ENCODE assay signal across 27 mouse cellular contexts in genomic region chr1:72602803-72603202, GRCm38 (mm10). TPM values are rescaled to one million over a fixed set of nuclear protein-coding genes. Genes with fewer than 3 reads are reported as not detected.
A peak's percentile ranks its signal among the peaks of the same experiment; 100 is the strongest.
DNase-seq lines count a peak whose midpoint lies in the region; ATAC-seq and TF ChIP-seq lines count a peak whose summit lies in the region.
"Had no signal": no experiment of that assay in that cellular context is flagged by ENCODE, and none has a peak within 500 bp of the region (broad histone marks: within the 10 kb centered on the region; RNA-seq: fewer than 3 reads in every experiment).

No protein-coding gene starts in this region.

- no peaks in the 10 kb centered on the region for H3K4me1 ChIP-seq in forebrain, postnatal 0 days (ENCODE audit: insufficient read depth)
- H3K4me1 ChIP-seq in forebrain, embryonic 16.5 days (replicated peaks; ENCODE audit: control insufficient read depth, insufficient read depth, low read length) = peaks cover 10% of the 10 kb centered on the region
- H3K4me1 ChIP-seq in hindbrain, postnatal 0 days (ENCODE audit: insufficient read depth, low read length) = no peaks in the 10 kb centered on the region
- no peaks in the 10 kb centered on the region for H3K4me1 ChIP-seq in hindbrain, embryonic 11.5 days (replicated peaks; ENCODE audit: control insufficient read depth, insufficient read depth, low read length)
- H3K4me1 ChIP-seq in midbrain, embryonic 16.5 days (ENCODE audit: control insufficient read depth, insufficient read depth, low read length) = no peaks in the 10 kb centered on the region
- no peaks in the 10 kb centered on the region for H3K4me1 ChIP-seq in midbrain, embryonic 11.5 days (ENCODE audit: control insufficient read depth, insufficient read depth, low read length)
- H3K4me1 ChIP-seq in stomach, postnatal 0 days (replicated peaks; ENCODE audit: control insufficient read depth, insufficient read depth) = no peaks in the 10 kb centered on the region

- WGBS in forebrain, postnatal 0 days = 85% methylated on average over 5 of the region's 5 CpGs
- 89% methylated on average over 5 of the region's 5 CpGs for WGBS in forebrain, embryonic 16.5 days
- 87% methylated on average over 5 of the region's 5 CpGs for WGBS in hindbrain, postnatal 0 days
- 93% methylated on average over 5 of the region's 5 CpGs for WGBS in hindbrain, embryonic 11.5 days
- WGBS in midbrain, embryonic 16.5 days = 92% methylated on average over 5 of the region's 5 CpGs
- 92% methylated on average over 5 of the region's 5 CpGs for WGBS in midbrain, embryonic 11.5 days
- WGBS in stomach, postnatal 0 days = 84% methylated on average over 5 of the region's 5 CpGs

- H3K4me2 ChIP-seq in forebrain, postnatal 0 days (ENCODE audit: low read depth) = no peak overlapping the region
- H3K4me2 ChIP-seq in forebrain, embryonic 16.5 days (ENCODE audit: low read length) = no peak overlapping the region
- no peak overlapping the region for H3K4me2 ChIP-seq in hindbrain, postnatal 0 days (ENCODE audit: low read depth, low read length)
- H3K4me2 ChIP-seq in hindbrain, embryonic 11.5 days (replicated peaks; ENCODE audit: low read depth, low read length) = no peak overlapping the region
- H3K4me2 ChIP-seq in midbrain, embryonic 16.5 days (ENCODE audit: low read length) = no peak overlapping the region
- H3K4me2 ChIP-seq in midbrain, embryonic 11.5 days = no peak overlapping the region
- H3K4me2 ChIP-seq in stomach, postnatal 0 days (replicated peaks; ENCODE audit: low read depth) = no peak overlapping the region
- H3K4me2 ChIP-seq: embryonic facial prominence, embryonic 12.5 days; embryonic facial prominence, embryonic 15.5 days; heart, embryonic 12.5 days; heart, embryonic 15.5 days; hindbrain, embryonic 13.5 days had no signal

- no peaks in the 10 kb centered on the region for H3K27me3 ChIP-seq in forebrain, postnatal 0 days (ENCODE audit: insufficient read depth, low read length)
- no peaks in the 10 kb centered on the region for H3K27me3 ChIP-seq in forebrain, embryonic 16.5 days (replicated peaks; ENCODE audit: control insufficient read depth, insufficient read depth, low read length)
- no peaks in the 10 kb centered on the region for H3K27me3 ChIP-seq in hindbrain, postnatal 0 days (ENCODE audit: insufficient read depth, low read length)
- no peaks in the 10 kb centered on the region for H3K27me3 ChIP-seq in hindbrain, embryonic 11.5 days (ENCODE audit: control insufficient read depth, insufficient read depth, low read length)
- no peaks in the 10 kb centered on the region for H3K27me3 ChIP-seq in midbrain, embryonic 16.5 days (ENCODE audit: control insufficient read depth, insufficient read depth, low read depth, low read length)
- H3K27me3 ChIP-seq in midbrain, embryonic 11.5 days (ENCODE audit: control insufficient read depth, insufficient read depth, low read length) = no peaks in the 10 kb centered on the region
- no peaks in the 10 kb centered on the region for H3K27me3 ChIP-seq in stomach, postnatal 0 days (ENCODE audit: control insufficient read depth, insufficient read depth, low read length)
- H3K27me3 ChIP-seq: embryonic facial prominence, embryonic 12.5 days; embryonic facial prominence, embryonic 15.5 days; heart, embryonic 12.5 days; heart, embryonic 15.5 days; hindbrain, embryonic 13.5 days; Patski had no signal

- no peak for TF ChIP-seq EP300 in stomach, postnatal 0 days (optimal IDR thresholded peaks at IDR 0.05)

- no peak overlapping the region for H3K4me3 ChIP-seq in forebrain, postnatal 0 days (ENCODE audit: low read depth, low read length)
- no peak overlapping the region for H3K4me3 ChIP-seq in forebrain, embryonic 16.5 days (replicated peaks; ENCODE audit: low read length)
- no peak overlapping the region for H3K4me3 ChIP-seq in hindbrain, postnatal 0 days (ENCODE audit: low read length)
- H3K4me3 ChIP-seq in hindbrain, embryonic 11.5 days (ENCODE audit: low read depth, low read length) = no peak overlapping the region
- no peak overlapping the region for H3K4me3 ChIP-seq in midbrain, embryonic 16.5 days (ENCODE audit: low read depth, low read length)
- H3K4me3 ChIP-seq in midbrain, embryonic 11.5 days (ENCODE audit: low read depth, low read length) = no peak overlapping the region
- no peak overlapping the region for H3K4me3 ChIP-seq in stomach, postnatal 0 days (ENCODE audit: low read depth, low read length)
- H3K4me3 ChIP-seq: embryonic facial prominence, embryonic 12.5 days; embryonic facial prominence, embryonic 15.5 days; heart, adult 2 months; heart, embryonic 12.5 days; heart, embryonic 15.5 days; hindbrain, embryonic 13.5 days had no signal

- DNase-seq in forebrain, postnatal 0 days = peak; percentile 51
- DNase-seq in hindbrain, postnatal 0 days (ENCODE audit: low spot score) = no peak
- no peak for DNase-seq in hindbrain, embryonic 11.5 days (ENCODE audit: low spot score)
- DNase-seq in midbrain, embryonic 11.5 days (ENCODE audit: low spot score, missing footprints) = no peak
- no peak for DNase-seq in stomach, postnatal 0 days (ENCODE audit: low spot score)
- no peak for DNase-seq in right cerebral cortex, postnatal 14 days
- DNase-seq: adrenal gland, postnatal 10 days; adrenal gland, postnatal 36 days; cerebellum, adult 11 months; cerebellum, adult 2 months; cerebellum, adult 9-11 months; cerebellum, postnatal 25 days; gastrocnemius, postnatal 10 days; gastrocnemius, postnatal 36 days; heart, adult 2 months had no signal

- peak; percentile 67; the same call in 1 of the 2 replicates for ATAC-seq in forebrain, postnatal 0 days
- ATAC-seq in forebrain, embryonic 16.5 days = no peak
- ATAC-seq in hindbrain, postnatal 0 days = no peak
- no peak for ATAC-seq in hindbrain, embryonic 11.5 days (ENCODE audit: low FRiP score)
- peak; percentile 69; the same call in 1 of the 2 replicates for ATAC-seq in midbrain, embryonic 16.5 days
- no peak for ATAC-seq in midbrain, embryonic 11.5 days (ENCODE audit: low FRiP score)
- ATAC-seq in stomach, postnatal 0 days (ENCODE audit: low FRiP score, low TSS enrichment) = no peak
- ATAC-seq: forebrain, embryonic 14.5 days; hindbrain, embryonic 16.5 days; inflammation-experienced regulatory T-cells, adult 6 months; Patski had no signal

- H3K9ac ChIP-seq in forebrain, postnatal 0 days = no peak overlapping the region
- no peak overlapping the region for H3K9ac ChIP-seq in forebrain, embryonic 16.5 days (replicated peaks; ENCODE audit: low read depth, low read length)
- no peak overlapping the region for H3K9ac ChIP-seq in hindbrain, postnatal 0 days (replicated peaks; ENCODE audit: low read length)
- no peak overlapping the region for H3K9ac ChIP-seq in hindbrain, embryonic 11.5 days (ENCODE audit: low read depth, low read length)
- no peak overlapping the region for H3K9ac ChIP-seq in midbrain, embryonic 16.5 days (ENCODE audit: low read depth, low read length)
- no peak overlapping the region for H3K9ac ChIP-seq in midbrain, embryonic 11.5 days (ENCODE audit: low read length)
- H3K9ac ChIP-seq in stomach, postnatal 0 days (ENCODE audit: low read length) = no peak overlapping the region
- H3K9ac ChIP-seq: embryonic facial prominence, embryonic 12.5 days; embryonic facial prominence, embryonic 15.5 days; heart, embryonic 15.5 days; hindbrain, embryonic 13.5 days had no signal

- H3K9me3 ChIP-seq in forebrain, postnatal 0 days (ENCODE audit: low read length) = no peaks in the 10 kb centered on the region
- no peaks in the 10 kb centered on the region for H3K9me3 ChIP-seq in forebrain, embryonic 16.5 days (ENCODE audit: control insufficient read depth, low read length)
- no peaks in the 10 kb centered on the region for H3K9me3 ChIP-seq in hindbrain, postnatal 0 days (ENCODE audit: low read length)
- no peaks in the 10 kb centered on the region for H3K9me3 ChIP-seq in hindbrain, embryonic 11.5 days (ENCODE audit: control insufficient read depth, low read length)
- no peaks in the 10 kb centered on the region for H3K9me3 ChIP-seq in midbrain, embryonic 16.5 days (replicated peaks; ENCODE audit: control insufficient read depth, low read length, poor library complexity, severe bottlenecking)
- H3K9me3 ChIP-seq in midbrain, embryonic 11.5 days (ENCODE audit: control insufficient read depth, low read length) = no peaks in the 10 kb centered on the region
- no peaks in the 10 kb centered on the region for H3K9me3 ChIP-seq in stomach, postnatal 0 days (ENCODE audit: control insufficient read depth, low read length)
- H3K9me3 ChIP-seq: embryonic facial prominence, embryonic 12.5 days; embryonic facial prominence, embryonic 15.5 days; G1E; heart, embryonic 12.5 days; heart, embryonic 15.5 days; hindbrain, embryonic 13.5 days had no signal

- no peak overlapping the region for H3K27ac ChIP-seq in forebrain, postnatal 0 days (ENCODE audit: low read depth, low read length)
- H3K27ac ChIP-seq in forebrain, embryonic 16.5 days (ENCODE audit: low read length) = no peak overlapping the region
- H3K27ac ChIP-seq in hindbrain, postnatal 0 days = no peak overlapping the region
- no peak overlapping the region for H3K27ac ChIP-seq in hindbrain, embryonic 11.5 days (ENCODE audit: low read depth, low read length)
- H3K27ac ChIP-seq in midbrain, embryonic 16.5 days (ENCODE audit: low read length) = no peak overlapping the region
- no peak overlapping the region for H3K27ac ChIP-seq in midbrain, embryonic 11.5 days (ENCODE audit: low read depth, low read length)
- H3K27ac ChIP-seq in stomach, postnatal 0 days (replicated peaks) = no peak overlapping the region
- H3K27ac ChIP-seq: embryonic facial prominence, embryonic 12.5 days; embryonic facial prominence, embryonic 15.5 days; heart, adult 2 months; hindbrain, embryonic 13.5 days had no signal

- peaks cover 56% of the 10 kb centered on the region for H3K36me3 ChIP-seq in forebrain, postnatal 0 days (ENCODE audit: insufficient read depth)
- H3K36me3 ChIP-seq in forebrain, embryonic 16.5 days (ENCODE audit: control insufficient read depth, insufficient read depth) = peaks cover 7% of the 10 kb centered on the region; the same call in 1 of the 2 replicates
- peaks cover 31% of the 10 kb centered on the region; the same call in 1 of the 2 replicates for H3K36me3 ChIP-seq in hindbrain, postnatal 0 days (ENCODE audit: insufficient read depth, low read length)
- no peaks in the 10 kb centered on the region for H3K36me3 ChIP-seq in hindbrain, embryonic 11.5 days (ENCODE audit: control insufficient read depth, insufficient read depth, low read length)
- peaks cover 9% of the 10 kb centered on the region for H3K36me3 ChIP-seq in midbrain, embryonic 16.5 days (ENCODE audit: control insufficient read depth, insufficient read depth, low read length)
- peaks cover 5% of the 10 kb centered on the region; the same call in 1 of the 2 replicates for H3K36me3 ChIP-seq in midbrain, embryonic 11.5 days (ENCODE audit: control insufficient read depth, insufficient read depth, low read length)
- H3K36me3 ChIP-seq in stomach, postnatal 0 days (ENCODE audit: control insufficient read depth, insufficient read depth, low read length) = peaks cover 19% of the 10 kb centered on the region

- peak; percentile 40; the same call in 1 of the 2 replicates for TF ChIP-seq CTCF in forebrain, postnatal 0 days (IDR thresholded peaks at IDR 0.05; ENCODE audit: low read depth)
- TF ChIP-seq CTCF in hindbrain, postnatal 0 days (IDR thresholded peaks at IDR 0.05; ENCODE audit: low read depth) = peak; percentile 28; the same call in 1 of the 2 replicates
- 0 out of 2 replicates have a peak, but pooled peaks have one; percentile 2 for TF ChIP-seq CTCF in stomach, postnatal 0 days (IDR thresholded peaks at IDR 0.05; ENCODE audit: low read depth)

RNA-seq across cellular contexts. Expression of gene Smarcal1, which starts 19.8 kb away (rescaled TPM):
- 40.9 and 43.7 TPM in 2 replicates for total RNA-seq in forebrain, postnatal 0 days (2014; rRNA removed)
- polyA plus RNA-seq in forebrain, postnatal 0 days (2015; fragmentation: Nextera tagmentation; extraction: Ambion mirVana) = 16.2 and 19.0 TPM in 2 replicates
- polyA plus RNA-seq in forebrain, embryonic 16.5 days (2015; fragmentation: Nextera tagmentation; extraction: Ambion mirVana) = 29.2 and 31.4 TPM in 2 replicates
- total RNA-seq in hindbrain, postnatal 0 days (2014; rRNA removed) = 42.0 and 53.6 TPM in 2 replicates
- polyA plus RNA-seq in hindbrain, postnatal 0 days (2015; fragmentation: Nextera tagmentation; extraction: Ambion mirVana) = 19.1 and 19.7 TPM in 2 replicates
- 32.1 and 33.6 TPM in 2 replicates for polyA plus RNA-seq in hindbrain, embryonic 11.5 days (2014; fragmentation: Nextera tagmentation; extraction: Ambion mirVana)
- polyA plus RNA-seq in midbrain, embryonic 16.5 days (2015; fragmentation: Nextera tagmentation; extraction: Ambion mirVana) = 30.5 and 31.2 TPM in 2 replicates
- polyA plus RNA-seq in midbrain, embryonic 11.5 days (2014; fragmentation: Nextera tagmentation; extraction: Ambion mirVana) = 30.9 and 33.4 TPM in 2 replicates
- 7.3 and 7.5 TPM in 2 replicates for polyA plus RNA-seq in stomach, postnatal 0 days (2015; fragmentation: Nextera tagmentation; extraction: Ambion mirVana)

Comparison
In these comparisons a context has a peak if more than half of its experiments do, and no peak if none do; other contexts are left out.
1. ATAC-seq: peak in forebrain, postnatal 0 days (single experiment) and midbrain, embryonic 16.5 days (single experiment); none in forebrain, embryonic 16.5 days (single experiment), hindbrain, postnatal 0 days (single experiment), hindbrain, embryonic 11.5 days (single experiment), midbrain, embryonic 11.5 days (single experiment) and stomach, postnatal 0 days (single experiment).
2. Peak in every context shown above with its lines, with median percentiles within 50 percentile points of each other: CTCF ChIP-seq.